Mouse (Mus musculus) CD4-positive helper T cell, adult 2 months (primary cell): ENCODE measurements around the gene Tnr.
A peak's percentile ranks its signal among the peaks of the same experiment; 100 is the strongest.

ENCODE experiments used
- DNase-seq: peaks from one replicate; pipeline ENCODE4 v3.0.0-alpha.2; 2012; ENCODE audit warnings: low read depth, missing footprints, low spot score

The Tnr gene

DNA sequence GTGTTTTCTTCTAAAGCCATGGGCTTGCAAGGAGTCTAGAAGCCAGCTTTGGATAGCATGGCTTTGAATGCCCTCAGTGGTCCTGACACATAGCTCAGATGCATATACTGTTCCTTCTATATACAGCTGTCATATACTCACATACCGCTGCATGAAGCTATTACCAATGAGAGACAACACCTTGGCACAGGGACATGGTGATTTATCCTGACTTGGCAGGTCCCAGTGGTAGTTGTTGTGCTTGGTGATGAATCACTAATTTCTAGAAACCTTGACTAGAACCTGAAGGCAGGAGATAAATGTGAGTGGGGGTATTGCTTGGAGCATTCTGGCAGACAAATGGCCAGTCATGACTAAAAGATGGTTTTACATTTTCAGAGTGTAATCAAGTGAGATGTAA is 192.7 kb downstream of the Tnr start:
- DNase-seq, result no peak

DNA sequence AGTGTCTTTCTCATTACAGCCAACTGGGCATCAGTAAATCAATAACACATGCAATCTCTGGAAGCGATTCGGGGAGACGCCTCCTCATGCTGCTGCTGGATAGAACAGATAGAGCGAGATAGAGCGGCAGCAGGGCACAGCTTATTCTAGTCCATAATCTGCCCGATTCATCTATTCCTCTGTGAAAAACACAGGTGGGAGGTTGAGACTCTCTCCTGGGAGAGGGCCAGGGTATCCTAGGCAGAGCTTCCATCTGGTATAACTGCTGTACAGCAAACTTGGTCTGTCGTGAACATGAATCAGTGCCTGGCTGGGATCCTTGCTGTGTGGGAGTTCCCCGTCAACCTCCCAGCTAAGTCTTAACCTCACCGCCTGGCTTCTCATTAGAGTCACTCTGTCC is 193.4 kb downstream of the Tnr start:
- DNase-seq, result no peak

DNA sequence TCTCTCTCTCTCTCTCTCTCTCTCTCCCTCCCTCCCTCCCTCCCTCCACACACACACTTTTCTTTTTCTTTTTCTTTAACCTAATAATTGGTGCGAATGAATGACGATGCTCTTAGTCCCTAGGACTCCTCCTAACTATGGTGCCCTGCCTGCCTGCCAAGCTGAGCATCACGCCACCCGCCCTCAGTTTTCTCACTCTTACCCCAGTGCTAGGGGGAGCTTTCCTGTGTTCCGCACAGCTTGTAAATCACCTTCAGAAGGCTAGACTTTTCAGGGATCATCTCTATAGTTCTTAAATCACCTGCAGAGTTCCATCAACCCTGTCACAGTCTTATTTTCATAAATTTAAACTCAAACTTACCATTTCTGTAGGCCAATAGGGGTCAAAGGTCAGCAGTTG is 200.2 kb downstream of the Tnr start:
- DNase-seq, result no peak

DNA sequence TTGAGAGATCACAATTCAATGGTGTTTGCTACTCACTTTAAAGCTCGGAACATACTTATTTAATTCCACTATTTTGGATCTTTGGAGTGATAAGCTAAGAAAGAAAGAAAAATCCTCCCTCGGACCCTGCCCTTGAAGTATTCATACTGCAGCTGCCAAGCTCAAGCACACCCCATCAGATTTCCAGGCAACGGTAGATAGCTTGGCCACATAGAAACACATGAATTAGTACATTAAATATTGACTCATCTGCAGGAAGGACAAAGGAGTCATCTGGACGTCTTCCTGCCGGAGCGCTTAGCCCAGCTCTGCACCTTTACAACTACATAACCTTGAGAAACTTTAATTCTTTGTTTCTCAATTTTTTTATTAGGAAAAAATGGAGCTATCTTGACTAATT is 205.7 kb downstream of the Tnr start:
- DNase-seq, result no peak

DNA sequence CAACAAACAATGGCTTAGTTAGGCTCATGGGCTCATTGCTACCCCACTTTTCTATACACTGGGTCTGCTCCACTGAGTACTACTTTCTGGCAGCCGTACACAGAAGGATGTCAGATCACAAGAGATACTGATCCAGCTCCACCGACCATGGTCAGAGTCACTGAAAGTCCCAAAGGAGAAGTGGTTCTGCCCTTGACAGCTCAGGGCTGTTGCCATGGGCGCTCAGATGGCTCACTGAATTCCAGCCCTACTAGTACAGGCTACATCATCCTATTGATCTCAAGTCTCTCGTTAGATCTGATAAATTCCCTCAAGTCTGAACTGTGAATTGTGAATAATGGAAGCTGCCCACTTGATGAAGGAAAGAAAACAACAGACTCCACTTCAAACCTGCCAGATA is 207.3 kb downstream of the Tnr start:
- DNase-seq, result no peak

DNA sequence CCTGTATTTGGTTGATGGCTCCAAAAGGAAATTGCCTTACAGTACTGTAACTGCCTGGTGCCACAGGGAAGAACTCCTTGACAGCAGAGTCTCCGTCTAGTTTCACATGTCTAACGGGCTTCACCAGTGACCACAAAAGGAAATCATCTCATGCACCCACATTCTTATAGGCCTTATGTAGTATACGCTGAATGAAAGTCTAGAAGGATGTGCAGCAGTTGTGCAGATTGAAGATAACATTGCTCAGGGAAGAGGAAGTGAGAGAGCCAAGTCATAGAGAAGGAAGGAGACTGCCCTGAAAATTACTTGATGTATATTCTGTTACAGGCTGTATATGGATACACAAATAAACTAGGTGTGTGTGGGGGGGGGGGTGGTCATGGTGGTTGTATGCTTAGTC is 211.5 kb downstream of the Tnr start:
- no peak for DNase-seq

DNA sequence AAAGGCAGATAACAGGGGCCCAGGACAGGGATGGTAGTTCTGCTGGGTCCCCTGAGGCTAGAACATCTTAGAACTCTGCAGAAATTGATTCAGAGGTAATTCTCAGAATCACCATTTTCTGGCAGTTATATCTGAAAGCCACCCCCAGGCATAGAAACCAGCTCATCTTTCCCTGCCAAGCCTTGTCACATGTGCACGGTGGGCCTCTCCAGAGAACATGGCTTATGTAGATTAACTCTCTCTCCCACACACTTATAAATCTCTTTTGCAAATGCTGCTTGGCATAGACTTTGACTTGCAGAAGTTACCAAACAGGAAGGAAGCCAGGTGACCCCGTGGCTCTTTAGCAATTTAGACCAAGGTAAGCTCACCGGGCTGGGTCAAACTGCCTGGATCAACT is 215.9 kb downstream of the Tnr start:
- no peak for DNase-seq

DNA sequence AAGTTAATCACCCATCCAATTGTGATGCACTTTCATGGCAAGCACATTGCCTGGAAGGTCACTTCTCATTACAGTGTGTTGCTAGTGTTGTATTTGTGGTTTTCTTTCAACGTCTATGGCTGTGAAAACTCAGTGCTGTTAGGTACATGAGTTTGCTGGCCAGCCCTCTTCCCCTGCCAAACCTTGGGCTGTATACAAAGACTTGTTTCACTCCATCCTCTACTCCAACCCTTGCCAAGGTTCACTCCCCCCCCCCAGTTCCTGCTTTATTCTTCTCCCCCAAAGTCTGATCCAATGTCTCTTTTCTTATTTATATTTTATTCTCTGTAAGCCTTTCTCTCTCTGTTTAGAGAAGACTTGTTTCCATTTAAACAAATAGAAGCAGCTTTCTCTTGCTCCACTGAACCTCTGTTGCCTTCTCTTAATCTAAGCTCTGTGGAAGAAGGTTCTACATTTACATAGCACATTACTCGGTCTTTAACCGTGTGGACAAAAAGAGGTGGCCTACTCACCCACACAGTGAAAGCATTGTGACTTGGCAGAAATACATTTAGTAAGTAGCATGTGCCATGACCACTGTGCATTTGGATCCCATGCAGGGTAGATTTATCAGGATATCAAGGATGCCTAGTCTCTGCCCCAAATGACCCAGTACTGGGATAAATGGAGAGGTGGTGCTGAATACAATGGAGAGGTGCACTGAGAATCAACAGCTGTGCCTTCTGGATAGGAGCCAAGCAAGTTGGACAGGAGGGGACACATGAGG is 217.9 kb downstream of the Tnr start:
- DNase-seq, result no peak

DNA sequence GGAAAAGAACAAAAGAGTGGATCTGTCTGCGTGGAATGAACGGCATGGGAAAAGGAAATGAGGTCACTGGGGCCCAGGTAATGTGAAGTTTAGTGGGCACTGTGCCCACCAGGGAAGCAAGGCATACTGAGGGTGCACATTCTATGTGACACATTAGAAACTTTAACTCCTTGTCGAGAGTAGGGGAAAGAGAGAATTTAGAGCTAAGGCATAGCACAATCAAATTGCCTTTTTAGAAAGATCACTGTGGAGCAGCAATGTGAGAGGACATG is 218.4 kb downstream of the Tnr start:
- no peak for DNase-seq

DNA sequence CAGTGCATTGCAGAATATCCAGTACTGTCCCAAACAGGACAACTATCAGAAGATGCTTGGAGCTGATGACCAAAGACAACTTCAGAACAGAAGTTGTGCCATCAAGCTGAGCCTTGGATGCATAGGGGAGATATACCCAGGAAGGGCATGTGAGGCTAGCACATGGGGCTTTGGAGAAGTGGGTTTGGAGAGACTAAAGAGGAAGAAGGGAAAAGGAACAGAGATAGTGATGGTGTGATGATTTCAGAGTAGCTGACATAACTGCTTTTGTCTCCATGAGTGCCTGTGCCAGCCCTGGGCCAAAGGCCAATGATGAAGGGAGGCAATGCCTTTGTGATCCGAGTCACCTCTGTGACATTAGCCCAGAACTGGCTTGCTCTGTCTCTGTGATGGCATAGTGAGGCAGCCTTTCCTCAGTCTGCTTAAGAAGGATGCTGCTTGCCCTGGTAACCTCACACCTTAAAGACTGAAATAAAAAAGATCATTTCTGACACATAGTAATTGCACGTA is 220.2 kb downstream of the Tnr start:
- DNase-seq, result no peak

DNA sequence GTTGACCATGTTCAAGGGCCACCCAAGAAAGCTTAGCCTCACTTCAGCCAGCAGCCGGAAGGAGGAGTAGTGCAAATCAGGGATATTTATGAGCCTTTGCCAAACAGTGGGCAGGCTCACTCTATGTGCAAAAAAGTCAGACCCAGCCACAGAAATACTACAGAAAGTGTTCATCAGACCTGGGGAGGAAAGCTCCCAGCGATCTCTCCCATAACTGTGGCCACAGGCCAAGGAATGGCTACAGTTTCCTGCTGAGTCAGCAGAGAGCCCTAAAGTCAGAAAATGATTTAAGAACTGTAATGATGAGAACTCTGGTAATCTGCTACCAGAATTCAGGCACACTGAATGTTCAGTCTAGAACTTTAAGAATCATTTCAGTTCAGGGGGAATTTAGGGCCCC is 221.7 kb downstream of the Tnr start:
- no peak for DNase-seq

DNA sequence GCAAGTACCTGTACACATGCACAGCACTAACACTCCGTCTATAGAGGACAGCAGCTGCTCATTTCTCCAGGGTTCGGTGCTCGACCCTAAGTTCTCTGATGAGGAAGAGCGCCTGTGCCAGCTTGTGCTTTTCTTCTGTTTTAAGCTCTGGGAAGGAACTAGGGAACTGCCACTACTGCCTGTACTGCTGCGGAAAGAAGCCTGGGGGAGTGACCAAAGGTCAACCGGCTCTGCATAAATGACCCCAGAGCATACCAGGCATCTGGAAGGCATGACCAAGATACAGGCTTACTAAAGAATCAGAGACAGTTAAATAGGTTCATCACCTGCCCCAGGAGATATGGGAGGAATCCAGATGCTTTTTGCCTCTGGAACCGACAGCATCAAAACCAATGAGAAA is 224.4 kb downstream of the Tnr start:
- DNase-seq, result no peak

DNA sequence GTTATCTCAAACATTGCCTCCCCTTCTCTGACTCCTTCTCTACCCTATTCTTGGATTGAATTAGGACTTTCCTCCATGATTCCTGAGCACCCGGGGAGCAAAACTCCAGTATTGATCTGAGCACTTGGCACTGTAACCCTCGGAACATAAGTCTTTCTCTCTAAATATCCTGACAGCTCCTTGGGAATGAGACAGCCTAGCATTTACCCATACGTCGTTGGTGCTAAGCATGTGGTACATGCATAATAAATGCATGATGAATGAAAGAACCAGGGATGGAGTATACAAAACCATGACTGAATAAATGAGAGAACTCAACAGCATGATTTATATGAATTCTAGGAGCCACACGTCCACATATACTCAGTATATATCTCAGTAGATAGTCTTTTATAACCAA is 226.8 kb downstream of the Tnr start:
- DNase-seq, result no peak

DNA sequence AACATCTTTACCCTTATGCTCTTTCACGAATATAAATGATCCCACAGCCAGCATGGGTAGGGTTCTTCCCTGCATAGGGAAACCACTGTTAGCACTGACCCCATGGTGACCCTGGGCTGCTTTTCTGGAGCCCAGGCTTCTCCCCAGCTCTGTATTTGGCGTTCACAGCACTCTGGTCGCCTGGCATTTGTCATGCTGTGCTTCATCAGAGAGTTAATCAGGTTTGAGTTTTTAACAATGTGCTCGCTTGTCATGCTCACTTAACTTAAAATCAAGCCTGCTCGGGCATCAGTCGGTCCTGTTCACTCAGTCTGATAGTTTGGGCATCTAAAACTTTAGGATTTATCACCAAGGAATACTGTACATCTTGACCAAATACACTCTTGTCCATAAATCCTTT is 227.3 kb downstream of the Tnr start:
- DNase-seq, result no peak

DNA sequence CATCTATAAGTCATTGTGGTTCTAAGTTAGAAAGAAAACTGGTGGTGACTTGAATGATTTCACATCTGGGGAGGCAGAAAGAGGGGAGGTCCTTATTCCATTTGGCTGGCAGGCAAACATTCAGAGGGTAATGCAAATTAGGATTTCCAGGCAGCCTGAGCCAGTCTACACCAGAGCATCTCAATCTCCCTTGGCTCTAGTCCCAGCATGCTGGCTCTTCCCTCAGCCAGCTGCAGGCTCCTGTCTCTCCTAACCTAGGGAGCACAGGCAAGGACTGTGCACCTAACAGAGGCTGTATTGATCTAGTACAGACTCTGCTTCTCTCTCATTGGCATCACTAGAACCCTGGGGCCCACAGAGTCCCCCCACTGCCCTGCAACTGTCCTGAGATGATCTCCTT is 237.4 kb downstream of the Tnr start:
- DNase-seq, result no peak

DNA sequence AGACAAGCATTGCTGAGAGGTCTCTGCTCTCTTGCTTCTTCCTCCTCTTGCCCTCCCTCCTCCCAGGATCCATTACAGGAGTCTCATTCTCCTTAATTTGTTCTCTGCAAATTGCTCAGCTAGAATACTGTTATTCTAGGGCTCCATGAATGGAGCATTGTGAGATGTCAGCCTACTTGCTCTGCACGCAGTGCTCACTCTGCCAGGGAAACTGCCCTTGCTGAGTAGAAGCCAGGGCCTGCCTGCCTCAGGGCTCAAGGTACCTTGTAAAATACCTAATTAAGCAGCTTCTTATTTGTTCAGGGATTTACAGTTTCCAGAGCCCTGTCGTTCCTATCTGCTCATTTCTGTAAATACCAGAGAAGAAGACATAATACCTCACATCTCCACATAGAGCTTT is 240.3 kb downstream of the Tnr start:
- no peak for DNase-seq

DNA sequence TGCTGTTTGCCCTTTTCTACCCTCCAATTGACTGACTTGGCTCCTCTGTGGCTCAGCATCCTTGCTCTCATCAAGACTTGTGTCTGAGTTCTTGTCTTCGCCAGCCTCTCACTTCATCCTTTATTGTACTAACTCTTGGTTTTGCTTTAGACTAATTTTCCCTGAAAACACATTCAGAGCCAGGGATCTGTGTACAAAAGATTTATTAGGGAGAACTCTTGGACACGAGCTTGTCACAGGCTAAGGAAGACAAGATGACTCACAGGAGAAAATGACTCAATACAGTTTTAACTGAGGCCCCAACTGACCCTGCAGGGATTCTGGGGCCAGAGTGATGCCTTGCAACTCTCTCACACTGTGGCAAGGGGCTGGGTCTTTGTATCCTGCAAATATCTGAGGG is 241.3 kb downstream of the Tnr start:
- DNase-seq, result no peak

DNA sequence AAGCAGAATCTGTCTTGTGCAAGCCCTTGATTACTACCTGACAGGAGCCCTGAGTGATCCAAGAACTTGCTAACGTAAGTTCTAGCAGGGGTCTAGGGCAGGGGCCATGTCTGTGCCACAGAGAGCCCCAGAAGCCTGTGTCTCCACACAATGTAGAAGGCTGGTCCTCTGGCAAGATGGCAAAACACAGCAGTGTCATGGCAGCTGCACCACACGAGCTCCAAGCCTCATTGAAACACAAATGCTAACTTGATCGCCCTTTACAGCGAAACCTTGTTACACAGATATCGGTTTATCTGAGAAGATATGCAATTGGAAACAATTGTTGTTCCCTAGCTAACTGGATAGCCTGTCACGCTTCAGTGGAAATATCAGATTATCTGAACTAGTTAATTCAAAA is 246.4 kb downstream of the Tnr start:
- DNase-seq, result no peak

DNA sequence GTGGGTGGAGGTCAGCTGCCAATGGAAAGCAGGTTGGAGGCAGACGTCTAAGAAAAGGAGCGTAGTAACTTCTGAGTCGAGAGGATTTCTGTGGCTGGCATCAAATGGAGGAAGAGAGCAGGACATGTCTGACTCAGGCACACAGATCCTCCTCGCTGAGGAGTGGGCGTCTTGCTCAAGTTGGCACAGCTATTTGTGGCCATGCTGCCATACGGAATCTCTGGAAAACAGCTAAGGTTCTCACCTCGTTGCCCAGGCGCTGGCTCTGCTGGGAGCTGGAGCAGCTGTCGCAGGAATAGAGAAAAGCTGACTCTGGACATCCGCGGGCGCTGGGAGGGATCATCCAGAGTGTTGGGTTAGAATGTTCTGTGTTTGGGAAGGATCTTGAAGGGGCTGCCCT is 250.1 kb downstream of the Tnr start:
- DNase-seq, result no peak

DNA sequence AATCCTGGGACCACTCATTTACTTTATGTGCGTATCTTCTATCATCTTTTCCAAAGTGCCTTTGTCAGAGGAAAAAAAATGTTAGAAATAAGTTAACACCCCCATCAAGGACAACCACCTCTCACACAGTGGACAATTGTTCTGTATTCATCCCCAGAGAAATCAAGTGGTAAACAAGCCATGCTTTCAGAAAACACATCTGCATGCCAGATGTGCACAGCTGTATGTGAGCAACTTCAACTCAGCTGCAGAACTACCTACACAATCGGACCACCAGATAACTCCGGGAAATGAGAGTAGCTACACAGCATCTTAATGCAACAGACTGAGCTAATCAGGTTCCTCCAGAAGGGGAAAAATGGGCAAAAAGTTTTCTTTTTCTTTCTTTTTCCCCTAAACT is 251.6 kb downstream of the Tnr start:
- no peak for DNase-seq

DNA sequence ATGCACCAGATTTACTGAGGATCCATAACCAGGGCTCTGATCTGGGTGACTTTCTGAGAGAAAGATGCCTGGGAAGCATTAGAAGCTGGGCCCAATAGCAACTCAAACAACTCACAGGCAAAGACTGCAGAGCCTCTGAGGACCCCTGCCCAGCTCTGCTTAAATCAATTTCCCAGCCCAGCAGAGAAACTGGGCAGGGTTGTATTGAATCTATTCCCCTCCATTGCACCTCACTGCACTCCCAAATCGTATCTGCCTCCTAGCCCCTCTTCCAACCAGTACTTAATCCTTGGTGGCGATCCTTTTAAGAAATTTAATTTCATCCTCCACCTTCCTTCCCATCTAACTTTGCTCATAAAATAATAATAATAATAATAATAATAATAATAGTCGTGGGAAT is 253.5 kb downstream of the Tnr start:
- no peak for DNase-seq

DNA sequence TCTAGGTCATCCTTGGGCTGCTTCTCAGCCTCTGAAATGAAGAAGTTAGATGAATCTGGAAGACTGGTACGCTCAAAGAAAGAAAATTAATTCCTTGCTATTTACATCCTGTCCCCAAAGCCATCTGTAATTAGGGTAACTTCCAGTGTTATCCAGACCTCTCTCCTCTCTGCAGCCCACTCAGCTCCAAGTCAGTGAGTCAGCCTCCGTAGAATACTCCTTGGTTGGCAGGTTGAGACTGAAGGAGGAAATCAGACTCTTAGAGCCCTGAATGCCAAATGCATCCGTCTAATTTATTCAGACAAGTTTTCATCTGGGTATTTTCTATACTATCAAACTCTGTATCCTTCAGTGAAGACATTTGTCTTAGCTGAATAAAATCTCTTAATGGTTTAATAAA is 255.9 kb downstream of the Tnr start:
- DNase-seq, result no peak

DNA sequence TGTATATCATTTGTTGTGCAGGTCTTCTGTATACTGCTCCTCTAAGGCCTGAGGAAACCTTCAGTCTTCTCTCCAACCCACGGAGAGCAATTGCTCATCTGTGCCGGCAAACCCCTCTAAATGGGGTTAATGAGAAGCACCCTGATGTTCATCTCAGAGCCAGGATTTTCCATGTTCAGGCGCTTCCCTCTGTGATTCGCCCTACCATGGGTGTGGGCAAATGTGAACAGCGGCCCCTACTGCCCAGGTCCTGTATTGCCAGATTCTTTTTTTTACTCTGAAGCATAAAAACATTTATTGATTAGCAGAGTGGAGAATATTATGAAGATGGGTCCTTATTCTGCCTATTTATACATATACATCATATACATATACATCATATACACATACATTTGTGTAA is 260.3 kb downstream of the Tnr start:
- peak; percentile 7 for DNase-seq

DNA sequence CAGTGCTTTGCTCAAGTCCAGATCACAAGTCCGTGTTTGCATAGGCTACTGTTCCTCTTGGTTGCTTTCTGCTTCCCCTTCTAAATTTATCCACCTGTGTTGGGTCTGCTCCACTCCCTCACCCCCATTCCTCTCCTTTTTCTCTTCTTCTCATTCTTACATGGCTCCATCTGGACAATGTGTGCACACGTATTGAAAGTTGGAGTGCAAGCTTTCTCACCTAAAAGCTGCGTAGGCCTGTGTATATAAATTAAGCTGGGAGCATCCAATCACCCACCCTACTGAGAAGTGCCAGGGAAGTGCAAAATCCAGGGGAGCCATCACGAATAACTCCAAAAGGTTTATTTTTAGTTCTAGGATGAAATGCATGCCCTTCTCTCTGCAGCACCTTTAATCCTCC is 264.7 kb downstream of the Tnr start:
- DNase-seq, result no peak
